Mouse (Mus musculus) heart, postnatal 25 days (tissue): Measurements from ENCODE around the gene Cdkn1b. TPM values are rescaled to one million over a fixed set of nuclear protein-coding genes. Genes with fewer than 3 reads are reported as not detected.

ENCODE experiments used
- DNase-seq: peaks from one replicate; pipeline ENCODE4 v3.0.0; 2022; ENCODE audit warnings: low spot score
- intact Hi-C: fragments of 180-260 bp; cut with DNase I; formaldehyde crosslinking; loops from one replicate; pipeline ENCODE4 v1.15.1; 2025
- total RNA-seq, 2 experiments: library from RNA; stranded (reverse); gene quantifications; 2 replicates each; pipeline ENCODE4 v1.2.3; 2021

Gene Cdkn1b
- total RNA-seq, 2 experiments from 2014 or later: 40.3 to 49.5 TPM

DNA sequence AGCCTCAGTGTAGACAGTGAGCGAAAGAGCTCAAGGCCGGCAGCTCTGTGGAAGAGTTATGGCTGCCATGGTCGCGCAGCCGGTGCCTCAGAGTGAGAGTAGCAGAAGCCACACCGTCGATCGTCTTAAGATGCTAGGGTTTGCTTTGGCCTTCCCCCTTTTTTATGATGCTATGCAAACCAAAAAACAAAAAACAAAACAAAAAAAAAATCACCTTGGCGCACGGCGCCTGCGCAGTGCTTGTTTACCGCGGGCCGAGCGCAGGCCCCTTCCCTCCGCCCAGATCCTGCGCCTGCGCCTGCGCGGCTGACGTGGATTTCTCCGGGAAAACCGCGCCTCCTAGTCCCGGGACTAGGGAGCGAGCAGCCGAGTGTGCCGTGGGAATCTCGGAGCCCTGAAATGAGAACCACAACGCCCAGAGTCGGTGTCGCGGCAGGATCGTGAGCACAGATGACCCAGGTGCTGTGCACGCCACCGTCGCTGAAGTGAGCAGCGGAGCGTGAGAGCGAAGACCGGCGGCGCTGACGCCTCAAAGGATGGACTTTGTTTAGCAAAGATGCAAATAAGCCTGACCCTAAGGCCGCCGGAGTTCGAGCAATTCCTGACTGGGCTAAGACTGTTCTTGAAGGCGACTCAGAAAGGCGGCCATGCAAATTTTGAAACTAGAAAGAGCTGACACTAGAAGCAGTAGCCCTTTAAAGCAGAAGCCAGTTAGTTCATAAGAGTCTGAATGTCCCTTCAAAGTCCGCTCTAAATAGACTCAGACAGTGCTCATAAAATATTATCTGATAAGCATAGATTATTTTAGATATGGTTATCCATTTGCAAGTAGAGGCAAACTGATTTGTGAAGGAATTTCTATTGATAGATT lies 21.9 kb upstream of the Cdkn1b start, which contains the start of gene Gpr19:
TSS of gene Gpr19 (minus strand) at position 484 of the 871 bp plus-strand sequence.
- peak; percentile 87 for DNase-seq
- intact Hi-C loops: loop anchor here (1.0 to 5.0 kb wide), 2 partner anchors 22 to 49 kb away; partner anchors contain the start of gene Cdkn1b

DNA sequence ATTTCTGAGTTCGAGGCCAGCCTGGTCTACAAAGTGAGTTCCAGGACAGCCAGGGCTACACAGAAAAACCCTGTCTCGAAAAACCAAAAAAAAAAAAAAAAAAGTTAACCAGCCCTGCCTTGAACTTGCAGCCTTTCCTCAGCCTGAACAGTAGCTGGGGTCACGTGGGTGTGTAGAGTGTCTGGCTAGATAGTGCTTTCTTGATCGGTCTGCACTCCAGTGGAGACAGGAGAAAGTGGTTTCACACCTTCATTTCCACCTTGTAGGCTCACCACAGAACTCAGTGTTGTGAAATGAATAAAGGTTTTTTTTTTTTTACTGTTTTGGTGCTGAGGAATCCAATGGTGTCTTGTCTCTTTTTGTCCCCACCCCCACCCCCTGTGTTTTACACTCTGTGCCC lies 16.8 kb upstream of the Cdkn1b start:
- intact Hi-C loops: no loop called here
- no peak for DNase-seq

GRCm38 (mm10) chr6:134903891-134904884 lies 16.0 kb upstream of the Cdkn1b start:
- DNase-seq: no peak
- intact Hi-C loops: no loop called here

DNA sequence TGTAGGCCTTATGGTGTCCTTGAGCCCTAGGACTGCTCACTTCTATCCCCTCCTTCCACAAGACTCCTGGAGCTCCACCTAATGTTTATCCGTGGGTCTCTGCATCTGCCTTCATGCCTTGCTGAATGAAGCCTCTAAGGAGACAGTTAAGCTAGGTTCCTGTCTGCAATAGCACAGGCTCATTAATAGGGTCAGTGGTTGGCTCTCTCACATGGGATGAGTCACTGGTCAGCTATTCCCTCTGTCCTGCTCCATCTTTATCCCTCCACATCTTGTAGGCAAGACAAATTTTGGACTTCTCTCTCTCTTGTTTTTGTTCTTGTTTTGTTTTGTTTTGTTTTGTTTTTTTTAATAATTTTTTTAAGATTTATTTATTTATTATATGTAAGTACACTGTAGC lies 14.4 kb upstream of the Cdkn1b start:
- no peak for DNase-seq
- intact Hi-C loops: no loop called here

DNA sequence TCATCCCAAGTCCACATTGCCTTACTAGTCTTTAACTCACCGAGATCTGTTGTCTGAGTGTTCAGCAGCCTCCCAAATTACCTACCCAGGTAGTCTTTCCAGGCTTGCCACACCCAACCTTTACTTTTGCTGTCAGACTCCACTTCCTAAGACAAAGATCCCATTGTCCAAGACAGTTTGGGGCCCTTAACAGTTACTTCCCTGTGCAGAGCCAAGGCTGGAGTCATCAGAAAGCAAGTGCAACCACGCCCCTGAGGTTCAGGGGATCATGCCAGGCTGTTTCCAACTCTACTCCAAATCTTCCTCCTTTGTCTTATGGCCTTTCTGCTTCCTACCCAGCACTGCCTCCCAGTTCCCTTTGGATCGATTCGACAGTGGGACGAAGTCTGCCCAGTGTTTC lies 5.7 kb upstream of the Cdkn1b start:
- DNase-seq: no peak
- intact Hi-C loops: no loop called here

- intact Hi-C loops: loop anchor here (2.0 kb wide), 1 partner anchor 16 kb away; no protein-coding TSS in a partner anchor
- DNase-seq: no peak
Observed at GRCm38 (mm10) chr6:134916641-134917040, 3.6 kb upstream of the Cdkn1b start.

- no peak for DNase-seq
- intact Hi-C loops: loop anchor here (2.0 kb wide), 1 partner anchor 16 kb away; no protein-coding TSS in a partner anchor
Observed at GRCm38 (mm10) chr6:134917087-134917486, 3.1 kb upstream of the Cdkn1b start.

DNA sequence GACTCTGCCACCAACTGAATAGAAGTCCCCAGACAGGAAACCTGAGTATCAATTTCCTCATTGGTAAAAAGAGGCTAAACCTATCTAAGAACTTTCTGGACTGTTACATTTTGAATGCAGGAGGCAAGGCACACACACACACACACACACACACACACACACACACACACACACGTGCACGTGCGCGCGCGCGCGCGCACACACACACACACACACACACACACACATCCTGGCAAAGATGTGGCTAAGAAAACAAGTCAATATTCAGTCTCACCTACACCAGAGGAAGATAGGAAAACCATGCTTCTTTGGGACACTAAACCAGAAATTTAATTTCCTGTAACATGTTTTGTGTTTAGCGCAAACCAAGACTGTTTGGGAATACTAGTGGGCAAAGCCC lies 1.4 kb upstream of the Cdkn1b start:
- DNase-seq: no peak
- intact Hi-C loops: no loop called here

DNA sequence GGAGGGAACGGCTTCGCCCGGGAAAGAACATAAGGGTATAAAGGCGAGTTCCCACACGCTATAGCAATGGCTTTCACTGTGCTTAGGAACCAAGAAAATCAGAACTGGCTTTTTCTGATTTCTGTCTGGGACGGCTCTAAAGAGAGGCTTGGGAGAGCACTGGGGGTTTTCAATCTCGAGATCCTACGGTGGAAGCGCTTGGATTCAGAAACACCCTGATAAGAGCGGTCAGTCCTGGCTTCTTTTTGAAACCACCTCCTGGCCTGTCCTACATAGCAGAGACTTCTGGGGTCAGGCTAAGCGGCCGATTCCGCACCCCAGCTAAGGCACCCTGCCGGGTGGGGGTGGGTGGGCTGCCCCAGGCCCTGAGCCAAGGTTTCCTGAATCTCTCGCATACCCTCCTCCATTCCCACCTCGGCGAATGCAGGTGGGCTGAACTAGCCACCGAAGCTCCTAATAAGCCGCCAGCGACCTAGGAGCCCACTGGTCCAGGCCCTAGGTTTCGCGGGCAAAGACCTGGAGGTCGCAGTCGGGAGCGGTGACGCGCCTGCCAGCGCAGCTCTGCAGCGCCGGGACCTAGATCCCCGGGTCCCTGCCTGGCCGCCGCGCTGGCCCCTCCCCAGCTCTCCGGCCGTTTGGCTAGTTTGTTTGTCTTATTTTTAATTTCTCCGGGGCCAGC lies 551 bp upstream of the Cdkn1b start:
- DNase-seq: no peak
- intact Hi-C loops: loop anchor here (1.0 to 5.0 kb wide), 2 partner anchors 21 to 127 kb away; partner anchors contain the start of genes Dusp16 and Gpr19

GRCm38 (mm10) chr6:134921014-134921694 lies 953 bp downstream of the Cdkn1b start:
- DNase-seq: no peak
- intact Hi-C loops: loop anchor here (5.0 kb wide), 1 partner anchor 129 kb away; the partner anchor contains the start of gene Dusp16

DNA sequence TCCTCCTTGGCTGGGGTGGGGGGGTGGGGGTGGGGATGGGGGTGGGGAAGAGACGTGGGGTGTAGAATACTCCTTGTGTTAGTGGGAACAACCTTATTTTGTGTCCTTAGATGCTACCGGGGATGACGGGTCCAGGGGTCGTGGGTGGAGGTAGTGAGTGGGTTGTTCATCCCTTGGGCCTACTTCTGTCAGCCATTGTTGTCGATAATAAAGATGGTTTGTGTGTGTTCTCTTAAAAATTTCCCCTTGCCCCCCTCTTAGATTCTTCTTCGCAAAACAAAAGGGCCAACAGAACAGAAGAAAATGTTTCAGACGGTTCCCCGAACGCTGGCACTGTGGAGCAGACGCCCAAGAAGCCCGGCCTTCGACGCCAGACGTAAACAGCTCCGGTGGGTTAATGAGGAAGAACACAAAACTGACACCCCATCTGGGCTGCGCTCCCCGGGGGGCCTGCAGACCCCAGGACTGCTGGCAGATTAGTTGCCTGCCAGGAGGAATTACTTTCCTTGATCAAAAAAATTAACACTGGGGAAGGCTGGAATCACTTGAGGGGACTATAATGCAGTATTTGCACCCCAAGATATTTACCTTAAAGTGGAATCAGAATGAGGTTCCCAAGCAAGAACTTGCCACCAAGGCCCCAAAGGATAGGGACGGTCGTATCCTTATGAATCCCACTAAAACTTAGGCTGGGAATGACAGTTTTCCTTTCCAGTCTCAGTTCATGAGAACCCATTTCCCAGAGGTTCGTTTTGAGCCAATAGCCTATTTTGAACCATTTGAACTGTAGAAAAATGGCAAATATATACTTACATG lies 1.7 kb downstream of the Cdkn1b start:
- intact Hi-C loops: loop anchor here (5.0 kb wide), 1 partner anchor 130 kb away; the partner anchor contains the start of gene Dusp16
- DNase-seq: no peak

GRCm38 (mm10) chr6:134922511-134923195 lies 2.5 kb downstream of the Cdkn1b start:
- intact Hi-C loops: loop anchor here (5.0 kb wide), 1 partner anchor 130 kb away; the partner anchor contains the start of gene Dusp16
- DNase-seq: no peak

- intact Hi-C loops: loop anchor here (5.0 kb wide), 1 partner anchor 131 kb away; the partner anchor contains the start of gene Dusp16
Observed at GRCm38 (mm10) chr6:134923670-134924069, 3.5 kb downstream of the Cdkn1b start.

GRCm38 (mm10) chr6:134924262-134924661 lies 4.1 kb downstream of the Cdkn1b start:
- intact Hi-C loops: loop anchor here (5.0 kb wide), 1 partner anchor 132 kb away; the partner anchor contains the start of gene Dusp16
- DNase-seq: no peak

More at GRCm38 (mm10) chr6:134923670-134924069, 3.5 kb downstream of the Cdkn1b start:
- DNase-seq: no peak

GRCm38 (mm10) chr6:134925673-134926337 lies 5.6 kb downstream of the Cdkn1b start:
- no peak for DNase-seq
- intact Hi-C loops: no loop called here

DNA sequence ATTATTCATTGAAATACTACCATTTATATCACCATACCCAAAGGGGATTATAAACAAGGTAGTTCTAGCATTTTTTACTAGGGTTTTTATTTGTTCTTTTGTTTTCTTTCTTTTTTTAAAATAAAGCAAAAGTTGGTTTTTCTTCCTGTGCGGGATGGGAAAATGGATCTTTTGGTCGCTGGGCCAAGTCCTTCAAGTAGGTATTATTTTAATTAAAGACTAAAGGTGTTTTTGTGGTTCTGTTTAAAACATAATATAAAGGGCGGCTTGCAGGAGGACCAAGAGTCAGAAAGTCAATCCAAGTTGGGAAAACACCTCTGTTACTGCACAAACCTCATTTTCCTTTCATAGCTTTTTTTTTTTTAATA lies 6.1 kb downstream of the Cdkn1b start:
- DNase-seq: no peak
- intact Hi-C loops: no loop called here
